Mouse (Mus musculus): ENCODE results near the gene Ppp5c. TPM values are rescaled to one million over a fixed set of nuclear protein-coding genes. Genes with fewer than 3 reads are reported as not detected.

Ppp5c gene
- polyA plus RNA-seq, 1 experiment from 2014 or later, result 112 TPM

- 73% methylated on average over 4 of the region's 4 CpGs for WGBS
- Histone ChIP-seq H3K9me3 (ENCODE audit: control insufficient read depth, low read length) (no peaks in the 10 kb centered on the region), H3K4me2 (ENCODE audit: low read length) (no peak overlapping the region), H3K27ac (replicated peaks; ENCODE audit: low read depth, low read length) (no peak overlapping the region), H3K27me3 (ENCODE audit: control insufficient read depth, insufficient read depth, low read length) (no peaks in the 10 kb centered on the region), H3K4me3 (replicated peaks; ENCODE audit: low read depth, low read length) (no peak overlapping the region), H3K4me1 (ENCODE audit: control insufficient read depth, insufficient read depth, low read length) (peaks cover 6% of the 10 kb centered on the region; the same call in 1 of the 2 replicates), H3K9ac (replicated peaks; ENCODE audit: low read length) (no peak overlapping the region), H3K36me3 (ENCODE audit: control insufficient read depth, insufficient read depth, low read length) (peaks cover 11% of the 10 kb centered on the region)
- ATAC-seq (ENCODE audit: low FRiP score, low TSS enrichment) (0 out of 2 replicates have a peak, but pooled peaks have one; percentile 4), DNase-seq (no peak)
Observed at GRCm38 (mm10) chr7:16999233-16999632, 28.5 kb downstream of the Ppp5c start.

GRCm38 (mm10) chr7:16995345-16995744 lies 32.4 kb downstream of the Ppp5c start:
- no peak overlapping the region for H3K9ac ChIP-seq (replicated peaks; ENCODE audit: low read length)
- H3K4me1 ChIP-seq (ENCODE audit: control insufficient read depth, insufficient read depth, low read length), result peaks cover 27% of the 10 kb centered on the region
- ATAC-seq (ENCODE audit: low FRiP score, low TSS enrichment) (no peak), DNase-seq (no peak)
- H3K27me3 ChIP-seq (ENCODE audit: control insufficient read depth, insufficient read depth, low read length), result no peaks in the 10 kb centered on the region
- H3K4me3 ChIP-seq (replicated peaks; ENCODE audit: low read depth, low read length), result 0 out of 2 replicates have a peak overlapping the region, but pooled peaks have one; percentile 33
- H3K36me3 ChIP-seq (ENCODE audit: control insufficient read depth, insufficient read depth, low read length), result no peaks in the 10 kb centered on the region
- H3K27ac ChIP-seq (replicated peaks; ENCODE audit: low read depth, low read length), result no peak overlapping the region
- no peaks in the 10 kb centered on the region for H3K9me3 ChIP-seq (ENCODE audit: control insufficient read depth, low read length)
- peak overlapping the region; percentile 49 for H3K4me2 ChIP-seq (ENCODE audit: low read length)
- WGBS, result 84% methylated on average over 4 of the region's 4 CpGs

GRCm38 (mm10) chr7:16994400-16994799 lies 33.3 kb downstream of the Ppp5c start:
- Histone ChIP-seq H3K36me3 (ENCODE audit: control insufficient read depth, insufficient read depth, low read length) (no peaks in the 10 kb centered on the region), H3K9ac (replicated peaks; ENCODE audit: low read length) (peak overlapping the region; percentile 45), H3K9me3 (ENCODE audit: control insufficient read depth, low read length) (no peaks in the 10 kb centered on the region), H3K4me3 (replicated peaks; ENCODE audit: low read depth, low read length) (peak overlapping the region; percentile 33), H3K27me3 (ENCODE audit: control insufficient read depth, insufficient read depth, low read length) (no peaks in the 10 kb centered on the region), H3K4me2 (ENCODE audit: low read length) (peak overlapping the region; percentile 49), H3K4me1 (ENCODE audit: control insufficient read depth, insufficient read depth, low read length) (peaks cover 27% of the 10 kb centered on the region), H3K27ac (replicated peaks; ENCODE audit: low read depth, low read length) (0 out of 2 replicates have a peak overlapping the region, but pooled peaks have one; percentile 9)
- ATAC-seq (ENCODE audit: low FRiP score, low TSS enrichment) (no peak), DNase-seq (no peak)
- 11% methylated on average over 20 of the region's 20 CpGs for WGBS

GRCm38 (mm10) chr7:16993651-16994399 lies 33.9 kb downstream of the Ppp5c start:
- H3K4me2 ChIP-seq (ENCODE audit: low read length), result peak overlapping the region; percentile 49
- no peaks in the 10 kb centered on the region for H3K27me3 ChIP-seq (ENCODE audit: control insufficient read depth, insufficient read depth, low read length)
- no peaks in the 10 kb centered on the region for H3K36me3 ChIP-seq (ENCODE audit: control insufficient read depth, insufficient read depth, low read length)
- peak; percentile 54 for DNase-seq
- H3K9me3 ChIP-seq (ENCODE audit: control insufficient read depth, low read length), result no peaks in the 10 kb centered on the region
- H3K4me1 ChIP-seq (ENCODE audit: control insufficient read depth, insufficient read depth, low read length), result peaks cover 27% of the 10 kb centered on the region
- H3K9ac ChIP-seq (replicated peaks; ENCODE audit: low read length), result peak overlapping the region; percentile 45
- 0 out of 2 replicates have a peak overlapping the region, but pooled peaks have one; percentile 41 for H3K27ac ChIP-seq (replicated peaks; ENCODE audit: low read depth, low read length)
- peak overlapping the region; percentile 33 for H3K4me3 ChIP-seq (replicated peaks; ENCODE audit: low read depth, low read length)
- WGBS, result 3% methylated on average over 27 of the region's 27 CpGs
- ATAC-seq (ENCODE audit: low FRiP score, low TSS enrichment), result peak; percentile 56

- Histone ChIP-seq H3K27me3 (ENCODE audit: control insufficient read depth, insufficient read depth, low read length) (no peaks in the 10 kb centered on the region), H3K9me3 (ENCODE audit: control insufficient read depth, low read length) (no peaks in the 10 kb centered on the region), H3K4me2 (ENCODE audit: low read length) (peak within 1 kb of the TSS; percentile 49), H3K4me3 (replicated peaks; ENCODE audit: low read depth, low read length) (peak within 1 kb of the TSS; percentile 33; the same call in 1 of the 2 replicates), H3K9ac (replicated peaks; ENCODE audit: low read length) (peak within 1 kb of the TSS; percentile 45), H3K36me3 (ENCODE audit: control insufficient read depth, insufficient read depth, low read length) (no peaks in the 10 kb centered on the region), H3K27ac (replicated peaks; ENCODE audit: low read depth, low read length) (peak within 1 kb of the TSS; percentile 67), H3K4me1 (ENCODE audit: control insufficient read depth, insufficient read depth, low read length) (peaks cover 32% of the 10 kb centered on the region)
- 95% methylated on average over 5 of the region's 5 CpGs for WGBS
- ATAC-seq (ENCODE audit: low FRiP score, low TSS enrichment), result no peak
- DNase-seq, result no peak
Observed at GRCm38 (mm10) chr7:16992451-16992807, 35.3 kb downstream of the Ppp5c start, which contains the start of gene Ccdc8. Gene Ccdc8, plus strand, starts transcription at chr7:16992708.

GRCm38 (mm10) chr7:16991681-16992450 lies 35.9 kb downstream of the Ppp5c start:
- peak; percentile 37; the same call in 1 of the 2 replicates for ATAC-seq (ENCODE audit: low FRiP score, low TSS enrichment)
- H3K9ac ChIP-seq (replicated peaks; ENCODE audit: low read length), result no peak overlapping the region
- H3K36me3 ChIP-seq (ENCODE audit: control insufficient read depth, insufficient read depth, low read length), result no peaks in the 10 kb centered on the region
- peak; percentile 82 for DNase-seq
- H3K9me3 ChIP-seq (ENCODE audit: control insufficient read depth, low read length), result no peaks in the 10 kb centered on the region
- H3K4me2 ChIP-seq (ENCODE audit: low read length), result peak overlapping the region; percentile 30
- H3K27ac ChIP-seq (replicated peaks; ENCODE audit: low read depth, low read length), result peak overlapping the region; percentile 67
- peaks cover 37% of the 10 kb centered on the region for H3K4me1 ChIP-seq (ENCODE audit: control insufficient read depth, insufficient read depth, low read length)
- H3K4me3 ChIP-seq (replicated peaks; ENCODE audit: low read depth, low read length), result no peak overlapping the region
- no peaks in the 10 kb centered on the region for H3K27me3 ChIP-seq (ENCODE audit: control insufficient read depth, insufficient read depth, low read length)
- WGBS, result 51% methylated on average over 18 of the region's 18 CpGs

GRCm38 (mm10) chr7:16990006-16990744 lies 37.5 kb downstream of the Ppp5c start:
- peak; percentile 53 for DNase-seq

GRCm38 (mm10) chr7:16988405-16988804 lies 39.3 kb downstream of the Ppp5c start:
- H3K27me3 ChIP-seq (ENCODE audit: control insufficient read depth, insufficient read depth, low read length), result no peaks in the 10 kb centered on the region
- DNase-seq (peak; percentile 65), ATAC-seq (ENCODE audit: low FRiP score, low TSS enrichment) (no peak)
- H3K4me2 ChIP-seq (ENCODE audit: low read length), result peak overlapping the region; percentile 33; the same call in 1 of the 2 replicates
- WGBS, result 44% methylated on average over 3 of the region's 3 CpGs
- peak overlapping the region; percentile 89 for H3K27ac ChIP-seq (replicated peaks; ENCODE audit: low read depth, low read length)
- H3K9ac ChIP-seq (replicated peaks; ENCODE audit: low read length), result no peak overlapping the region
- no peak overlapping the region for H3K4me3 ChIP-seq (replicated peaks; ENCODE audit: low read depth, low read length)
- no peaks in the 10 kb centered on the region for H3K9me3 ChIP-seq (ENCODE audit: control insufficient read depth, low read length)
- H3K4me1 ChIP-seq (ENCODE audit: control insufficient read depth, insufficient read depth, low read length), result peaks cover 32% of the 10 kb centered on the region
- no peaks in the 10 kb centered on the region for H3K36me3 ChIP-seq (ENCODE audit: control insufficient read depth, insufficient read depth, low read length)

More at GRCm38 (mm10) chr7:16990006-16990744, 37.5 kb downstream of the Ppp5c start:
- peak overlapping the region; percentile 22; the same call in 1 of the 2 replicates for H3K4me2 ChIP-seq (ENCODE audit: low read length)
- H3K9me3 ChIP-seq (ENCODE audit: control insufficient read depth, low read length), result no peaks in the 10 kb centered on the region
- WGBS, result 21% methylated on average over 15 of the region's 15 CpGs
- no peaks in the 10 kb centered on the region for H3K36me3 ChIP-seq (ENCODE audit: control insufficient read depth, insufficient read depth, low read length)
- H3K27me3 ChIP-seq (ENCODE audit: control insufficient read depth, insufficient read depth, low read length), result no peaks in the 10 kb centered on the region
- H3K4me1 ChIP-seq (ENCODE audit: control insufficient read depth, insufficient read depth, low read length), result peaks cover 37% of the 10 kb centered on the region
- no peak for ATAC-seq (ENCODE audit: low FRiP score, low TSS enrichment)
- H3K9ac ChIP-seq (replicated peaks; ENCODE audit: low read length), result no peak overlapping the region; the same call in 1 of the 2 replicates
- peak overlapping the region; percentile 58 for H3K27ac ChIP-seq (replicated peaks; ENCODE audit: low read depth, low read length)
- H3K4me3 ChIP-seq (replicated peaks; ENCODE audit: low read depth, low read length), result no peak overlapping the region

Data from midbrain, embryonic 14.5 days (tissue).